Mouse (Mus musculus): Measurements from ENCODE around the gene Lrriq3.

Gene Lrriq3

DNA sequence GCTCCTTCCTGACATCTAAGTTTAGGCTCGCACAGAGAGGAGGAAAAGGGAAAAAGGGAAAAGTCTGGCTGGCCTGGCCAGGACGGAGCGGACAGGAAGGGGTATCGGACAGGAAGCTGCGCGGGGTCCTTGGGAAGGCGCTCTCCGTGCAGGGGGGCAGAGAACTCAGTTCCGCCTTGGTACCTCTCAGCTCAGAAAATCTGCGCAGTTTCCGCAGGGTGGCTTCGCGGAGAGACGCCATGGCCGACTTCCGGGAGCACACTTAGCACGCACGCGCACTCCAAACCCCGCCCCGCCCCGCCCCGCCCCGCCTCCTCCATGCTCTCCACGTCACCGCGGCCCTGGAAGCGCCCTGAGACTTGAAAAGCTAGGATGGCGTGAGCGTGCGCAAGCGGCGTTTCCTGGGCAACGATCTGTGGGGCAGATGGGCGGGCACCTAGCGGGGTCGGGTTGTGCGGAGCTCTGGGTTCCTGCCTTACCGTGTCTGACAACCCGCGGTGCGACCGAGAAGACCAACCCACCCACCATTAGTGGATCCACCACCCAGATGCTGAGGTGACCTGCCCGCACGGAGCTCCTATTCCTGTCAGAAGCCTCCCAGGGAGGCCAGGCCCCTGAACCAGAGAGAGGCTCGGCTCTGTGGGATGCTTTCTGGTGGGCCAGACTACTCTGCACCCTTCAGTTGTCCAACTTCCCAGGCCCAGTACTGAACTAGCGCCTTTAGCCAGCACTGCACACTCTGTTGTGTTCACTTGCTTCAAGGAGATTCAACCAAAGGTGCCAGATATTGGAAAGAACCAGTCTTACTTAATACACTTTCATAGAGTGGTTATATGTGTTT is at the start of gene Lrriq3, which contains the start of gene Fpgt:
Gene Lrriq3 (plus strand): TSS at position 319 of the 841 bp plus-strand sequence.
Gene Fpgt (minus strand): TSS at position 288 of the 841 bp plus-strand sequence.
- peak; percentile 94 to 96 for DNase-seq

DNA sequence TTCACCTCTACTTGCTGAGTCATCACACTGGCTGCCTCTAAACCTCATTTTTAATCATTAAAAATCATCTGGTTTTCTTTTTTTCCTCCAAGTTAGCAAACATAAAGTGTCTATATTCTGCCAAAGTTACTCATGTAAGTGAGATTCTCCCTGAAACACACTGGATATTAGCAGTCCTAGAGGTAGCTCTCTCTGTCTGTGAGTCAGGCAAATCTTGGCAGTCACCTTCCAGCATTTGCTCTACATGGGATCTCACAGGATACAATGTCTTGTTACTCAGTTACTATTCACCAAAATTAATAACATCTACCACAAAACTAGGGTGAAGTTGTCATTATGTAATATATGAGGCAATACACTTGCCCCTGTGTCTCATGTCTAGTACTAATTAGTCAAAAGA is 41.2 kb upstream of the Lrriq3 start:
- no peak for DNase-seq

DNA sequence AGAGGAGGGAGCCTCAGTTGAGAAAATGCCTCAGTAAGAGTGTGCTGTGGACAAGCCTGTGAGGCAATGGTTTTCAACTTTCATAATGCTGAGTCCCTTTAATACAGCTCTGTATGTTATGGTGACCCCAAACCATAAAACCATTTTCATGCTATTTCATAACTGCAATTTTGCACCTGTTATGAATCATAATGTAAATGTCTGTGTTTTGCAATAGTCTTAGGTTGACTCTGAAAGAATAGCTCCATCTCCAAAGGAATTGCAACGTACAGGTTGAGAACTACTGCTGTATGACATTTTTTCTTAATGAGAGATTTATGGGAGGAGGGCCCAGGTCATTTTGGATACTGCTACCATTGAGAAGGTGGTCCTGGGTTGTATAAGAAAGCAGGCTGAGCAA is 40.0 kb upstream of the Lrriq3 start:
- no peak for DNase-seq

DNA sequence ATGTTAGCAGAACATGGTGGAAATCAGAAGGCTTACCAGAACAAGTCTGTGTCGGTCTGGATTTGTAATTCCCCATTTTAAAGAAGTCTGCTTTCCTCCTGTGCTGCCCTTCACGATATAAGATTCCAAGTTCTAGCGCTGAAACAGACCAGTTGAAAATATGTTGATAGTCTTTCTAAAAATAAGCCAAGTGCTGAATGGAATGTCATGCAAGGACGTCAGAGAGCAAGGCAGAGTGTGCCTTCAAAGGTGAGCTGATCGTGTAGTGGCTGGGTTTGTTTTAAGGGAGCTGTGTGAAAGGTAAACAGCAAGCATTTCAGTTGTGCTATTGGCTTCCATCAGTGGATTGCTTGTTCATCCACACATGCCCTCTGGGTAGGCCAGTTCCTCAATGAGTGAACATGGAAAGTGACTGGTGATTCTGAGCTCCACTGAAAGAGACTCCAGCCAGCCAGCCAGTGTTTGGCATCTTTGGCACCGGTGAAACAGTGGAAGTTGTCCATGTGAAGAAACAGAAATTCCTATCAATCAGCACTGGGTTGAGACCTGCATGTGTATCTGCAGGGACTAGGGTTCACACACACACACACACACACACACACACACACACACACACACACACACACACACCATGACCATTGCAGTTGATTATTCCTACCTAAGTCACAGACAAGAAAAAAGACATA is 37.9 kb upstream of the Lrriq3 start, which contains the start of gene Tnni3k:
Gene Tnni3k (minus strand): TSS at position 177 of the 686 bp plus-strand sequence.
- no peak for DNase-seq

DNA sequence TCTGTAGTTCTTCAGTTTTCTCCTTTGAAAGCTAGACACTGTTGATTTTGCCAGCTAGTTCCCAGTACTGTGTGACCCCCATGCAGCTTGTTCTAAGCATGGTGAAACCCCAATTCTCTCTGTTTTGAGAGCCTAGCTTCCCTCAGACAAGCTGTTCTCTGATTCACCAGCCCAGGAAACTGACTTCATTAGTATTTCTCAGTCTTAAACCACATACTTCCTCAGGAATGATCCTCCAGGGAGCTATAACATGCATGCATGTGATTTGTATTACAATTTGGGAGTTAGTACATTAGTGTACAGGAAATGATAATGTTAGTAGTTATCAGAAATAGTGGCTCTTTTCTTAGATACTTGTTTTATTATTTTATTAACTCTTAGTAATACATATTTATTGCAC is 36.6 kb upstream of the Lrriq3 start:
- no peak for DNase-seq

DNA sequence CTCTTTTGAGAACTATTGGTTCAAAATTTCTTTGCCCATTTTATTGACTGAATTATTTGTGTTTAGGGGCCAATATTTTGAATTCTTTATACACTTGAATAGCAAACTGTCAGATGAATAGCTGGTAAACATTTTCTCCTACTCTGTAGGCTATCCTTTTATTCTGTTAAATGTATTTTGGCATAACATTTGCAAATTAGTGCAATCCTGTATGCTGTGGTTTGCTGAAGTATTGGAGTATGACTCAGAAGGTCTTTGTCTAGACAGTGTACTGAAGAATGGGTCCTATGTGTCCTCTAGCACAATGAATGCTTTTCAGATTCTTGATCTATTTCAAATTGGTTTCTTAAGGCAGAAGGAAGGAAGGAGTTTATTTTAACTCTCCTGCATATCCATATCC is 35.7 kb upstream of the Lrriq3 start:
- DNase-seq = no peak

DNA sequence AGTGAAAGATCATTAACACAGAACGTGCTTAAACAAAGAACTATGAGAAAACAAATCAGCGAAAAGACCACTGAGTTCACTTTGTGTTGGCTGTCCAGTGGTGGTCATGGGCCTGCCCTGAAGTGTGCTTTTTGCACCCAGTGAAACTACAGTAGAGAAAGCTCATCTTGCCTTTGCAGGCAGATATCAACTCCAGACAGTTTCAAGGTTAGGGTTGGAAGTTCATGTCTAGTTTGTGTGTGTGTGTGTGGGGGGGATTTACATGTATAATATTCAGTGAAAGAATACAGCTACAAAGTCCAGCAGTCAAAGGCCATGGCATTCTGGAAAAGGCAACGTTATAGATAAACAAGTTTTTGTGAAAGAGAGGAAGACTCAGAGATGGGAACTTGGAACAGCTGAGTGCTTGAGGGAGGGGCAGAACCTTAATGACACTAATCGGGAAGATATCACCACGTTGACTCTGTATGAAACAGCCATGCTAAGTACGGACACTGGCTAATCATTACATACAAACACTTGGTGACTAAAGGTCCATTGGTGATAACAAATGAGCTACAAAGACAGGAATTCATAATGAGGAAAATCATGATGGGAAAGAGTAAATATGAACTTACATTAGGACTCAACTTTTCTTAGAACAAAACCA is 34.3 kb upstream of the Lrriq3 start:
- no peak for DNase-seq

DNA sequence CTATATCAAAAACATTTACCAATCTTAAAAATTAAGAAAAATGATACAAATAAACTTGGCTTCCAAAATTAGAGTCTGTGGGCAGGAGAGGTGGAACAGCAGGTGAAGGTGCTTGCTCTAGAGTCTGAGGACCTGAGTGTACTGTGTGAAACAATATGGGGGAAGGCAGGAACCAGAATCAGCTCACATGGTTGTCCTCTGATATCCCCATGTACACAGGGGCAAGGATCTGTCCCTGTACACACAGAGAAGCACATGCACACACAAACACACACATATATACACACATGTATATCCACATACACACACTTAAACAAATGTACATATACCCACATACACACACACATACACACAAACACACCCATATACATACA is 33.8 kb upstream of the Lrriq3 start:
- no peak for DNase-seq

DNA sequence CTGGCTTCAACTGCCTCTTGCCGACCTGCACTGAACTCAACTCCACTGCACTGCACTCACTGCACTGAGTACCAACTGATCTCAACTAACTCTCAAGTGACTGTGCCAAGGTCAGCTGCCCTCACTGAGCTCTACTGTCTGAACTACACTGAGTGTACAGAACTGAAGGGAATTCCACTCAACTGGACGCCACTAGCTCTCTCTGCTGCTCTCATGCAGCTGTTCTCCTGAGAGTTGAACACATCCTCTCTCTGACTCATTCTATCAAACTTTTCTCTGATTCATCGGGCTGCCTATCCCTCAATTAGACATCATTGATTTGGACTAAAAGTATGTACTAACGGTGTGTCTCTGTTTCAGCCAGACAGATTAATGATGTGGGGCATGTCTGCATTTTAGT is 15.3 kb upstream of the Lrriq3 start:
- DNase-seq = no peak

DNA sequence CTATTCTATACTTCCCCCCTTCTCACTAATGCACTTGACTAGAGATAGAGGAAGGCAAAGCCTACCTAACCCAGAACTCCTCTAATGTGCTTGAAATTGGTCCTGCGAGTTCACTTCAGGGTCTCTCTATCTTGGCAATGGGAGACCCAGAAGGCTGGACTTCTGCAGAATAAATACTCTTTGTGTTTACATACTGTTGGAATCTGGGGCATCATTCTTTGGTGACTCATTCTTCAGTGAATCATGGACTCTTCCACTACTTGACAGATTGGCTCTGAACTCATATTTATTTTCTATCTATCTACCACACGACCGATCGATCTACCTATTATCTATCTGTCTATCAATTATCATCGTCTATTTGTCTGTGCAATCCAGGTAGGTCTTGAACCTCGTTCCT is 1.2 kb upstream of the Lrriq3 start:
- DNase-seq = no peak

DNA sequence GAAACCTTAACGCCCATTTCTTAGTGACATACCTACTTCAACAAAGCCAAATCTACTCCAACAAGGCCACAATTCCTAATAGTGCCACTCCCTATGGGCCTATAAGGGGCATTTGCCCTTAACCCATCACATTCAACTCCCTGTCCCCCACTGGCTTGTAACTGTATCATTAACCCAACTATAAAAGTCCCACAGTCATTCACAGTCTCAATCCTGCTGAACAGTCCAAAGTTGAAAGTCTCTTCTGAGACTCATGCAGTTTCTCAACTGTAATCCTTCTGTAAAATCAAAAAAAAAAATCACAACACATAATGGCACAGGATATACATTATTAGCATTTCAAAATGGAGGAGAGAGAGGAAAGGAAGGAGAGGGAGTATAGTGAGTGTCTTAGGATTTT is 6.0 kb downstream of the Lrriq3 start:
- no peak for DNase-seq

DNA sequence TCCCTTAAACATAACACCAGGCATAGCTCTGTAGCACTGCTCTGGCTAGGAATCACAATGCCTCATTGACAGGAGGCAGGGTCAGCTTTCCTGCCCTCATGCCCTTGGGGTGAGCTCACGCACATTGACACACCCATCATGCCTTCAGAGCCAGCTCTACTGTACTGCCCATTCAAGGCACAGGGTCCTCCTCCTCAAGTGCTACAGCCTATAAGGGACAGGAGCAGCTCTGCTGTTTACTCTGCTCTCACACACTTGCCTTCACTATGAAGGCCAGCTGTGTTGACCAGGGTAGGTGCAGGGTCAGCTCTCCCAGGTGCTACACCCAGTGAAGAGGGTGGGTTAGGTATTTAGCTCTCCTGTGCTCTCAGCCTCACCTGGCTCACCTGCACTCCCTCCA is 12.7 kb downstream of the Lrriq3 start:
- no peak for DNase-seq

DNA sequence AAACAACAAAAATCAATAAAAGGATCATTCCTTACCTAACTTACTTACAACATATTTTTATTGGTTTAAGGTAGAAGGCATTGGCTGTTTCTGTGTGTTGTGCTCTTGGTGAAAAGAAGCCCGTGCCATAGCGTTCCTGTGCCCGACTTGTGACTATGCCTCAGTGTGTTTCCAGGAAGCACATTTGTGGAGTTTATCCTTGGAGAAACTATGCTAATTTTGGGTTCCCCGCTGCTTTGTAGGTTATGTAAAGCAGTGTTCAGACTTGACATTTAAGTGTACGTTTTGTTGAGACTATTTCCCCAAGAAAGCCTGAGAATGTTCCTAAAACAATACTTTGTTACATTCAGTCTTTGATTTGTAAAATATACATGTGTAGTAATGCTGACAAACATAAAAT is 44.5 kb downstream of the Lrriq3 start:
- no peak for DNase-seq

DNA sequence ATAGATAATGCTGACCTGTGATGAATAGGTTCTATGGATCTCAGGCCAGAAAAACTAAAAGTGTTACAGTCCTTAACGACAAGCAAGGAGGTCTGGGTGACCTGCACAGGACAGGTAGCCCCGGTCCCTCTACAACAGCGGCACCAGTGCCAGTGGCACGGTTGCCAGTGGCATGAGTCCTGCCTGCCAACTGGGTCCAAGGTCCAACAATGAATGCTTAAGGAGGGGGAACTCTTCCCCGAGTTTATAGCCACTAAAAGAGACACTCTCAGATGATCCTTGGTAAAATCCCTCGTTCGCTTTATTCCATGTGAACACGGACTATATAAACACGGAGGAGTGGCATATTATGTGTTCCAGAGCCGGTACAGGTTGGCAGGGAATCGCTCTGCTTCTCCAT is 47.8 kb downstream of the Lrriq3 start:
- DNase-seq = no peak

DNA sequence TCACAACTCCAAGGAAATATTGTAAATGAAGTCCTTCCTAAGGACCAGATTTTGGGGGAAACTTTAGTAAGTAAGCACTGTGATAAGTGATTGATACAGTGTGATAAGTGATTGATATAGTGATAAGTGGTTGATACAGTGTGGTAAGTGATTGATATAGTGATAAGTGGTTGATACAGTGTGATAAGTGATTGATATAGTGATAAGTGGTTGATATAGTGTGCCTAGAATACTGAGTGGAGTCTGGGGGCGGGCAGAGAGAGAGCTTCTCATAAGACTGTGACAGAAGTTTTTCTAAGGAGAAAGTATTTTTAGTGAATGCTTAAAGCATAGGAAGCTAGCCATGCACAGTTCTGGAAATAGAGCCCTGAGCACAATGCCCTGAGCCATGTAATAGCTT is 51.1 kb downstream of the Lrriq3 start:
- no peak for DNase-seq

DNA sequence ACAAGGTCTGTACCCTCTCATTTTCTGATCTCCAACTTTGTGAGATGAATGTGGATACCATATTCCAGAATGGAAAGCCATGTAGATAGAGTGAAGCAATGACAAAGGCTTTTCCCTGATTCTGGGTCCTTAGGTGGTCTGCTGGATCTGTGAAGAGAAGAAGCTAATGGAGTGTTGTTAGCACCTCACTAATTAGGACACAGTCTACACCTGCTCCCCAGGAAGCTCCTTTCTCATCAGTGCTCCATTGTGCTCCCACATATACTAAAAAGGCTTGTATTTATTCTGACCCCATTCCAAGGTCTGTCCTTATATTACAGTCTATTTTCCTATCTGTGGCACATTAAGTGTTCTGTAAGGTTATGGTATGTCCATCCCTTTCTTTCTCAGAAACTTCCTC is 68.6 kb downstream of the Lrriq3 start:
- DNase-seq = no peak

DNA sequence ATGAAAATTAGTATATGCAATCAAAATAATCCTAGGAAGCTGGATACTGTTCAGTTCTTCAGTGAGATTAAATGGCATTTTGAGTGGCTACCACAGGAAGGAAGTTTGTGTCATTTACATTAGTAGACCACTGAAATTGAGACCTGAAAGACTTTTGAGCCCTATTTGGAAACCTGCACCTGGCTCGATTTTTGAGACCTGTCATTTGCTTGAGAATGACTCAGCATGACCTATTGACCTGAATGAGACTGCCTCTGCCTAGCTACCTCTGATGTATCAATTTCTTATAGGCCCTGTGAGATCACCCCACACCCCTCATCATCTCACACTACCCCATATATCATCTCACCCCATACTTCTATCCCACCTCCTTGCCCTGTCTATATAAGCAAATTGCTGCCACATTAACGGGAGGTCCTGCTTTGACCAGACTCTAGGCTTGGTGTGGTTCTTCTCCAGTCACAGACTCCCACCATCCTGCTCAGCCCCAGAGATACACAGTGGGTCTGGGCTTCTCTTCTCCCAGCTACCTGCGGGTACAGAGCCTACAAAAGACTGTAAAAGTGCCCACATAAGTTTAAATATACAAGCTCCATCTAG is 87.2 kb downstream of the Lrriq3 start:
- DNase-seq = no peak

DNA sequence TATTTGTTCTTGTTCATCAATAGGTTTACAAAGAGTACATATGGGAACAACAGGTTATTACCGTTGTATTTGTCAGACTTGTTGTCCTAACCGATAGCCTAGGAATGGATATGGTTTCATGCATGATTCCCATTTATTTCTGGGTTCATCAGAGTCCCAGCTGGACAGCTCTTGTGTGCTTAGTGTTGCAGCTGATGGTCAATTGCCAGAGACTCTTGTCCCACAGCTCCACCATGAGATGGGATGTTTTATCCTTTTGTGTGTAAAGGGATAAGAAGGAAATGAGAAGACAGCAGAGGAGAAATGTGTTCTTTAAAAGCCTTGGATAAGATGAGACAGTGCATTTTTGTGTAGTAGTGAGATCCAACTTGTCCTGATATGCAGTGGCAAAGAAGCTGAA is 93.2 kb downstream of the Lrriq3 start:
- DNase-seq = no peak

DNA sequence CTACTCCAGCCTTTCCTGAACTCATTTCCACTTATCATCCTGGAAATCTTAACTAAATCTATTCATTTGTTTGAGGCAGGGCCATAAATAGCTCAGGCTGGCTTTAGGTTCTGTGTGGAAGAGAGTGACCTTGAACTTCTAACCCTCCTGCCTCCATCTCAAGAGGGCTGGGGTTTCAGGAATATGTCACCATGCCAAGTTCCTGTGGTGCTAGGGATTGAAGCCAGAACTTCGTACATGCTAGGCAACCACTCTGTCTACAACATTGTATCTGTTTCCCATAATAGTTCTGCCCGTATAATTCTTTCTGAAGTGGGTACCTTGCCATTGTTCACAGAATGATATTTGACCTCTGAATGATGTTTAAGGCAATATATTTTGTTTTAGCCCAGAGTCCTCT is 95.6 kb downstream of the Lrriq3 start:
- DNase-seq = peak; percentile 13 to 17

DNA sequence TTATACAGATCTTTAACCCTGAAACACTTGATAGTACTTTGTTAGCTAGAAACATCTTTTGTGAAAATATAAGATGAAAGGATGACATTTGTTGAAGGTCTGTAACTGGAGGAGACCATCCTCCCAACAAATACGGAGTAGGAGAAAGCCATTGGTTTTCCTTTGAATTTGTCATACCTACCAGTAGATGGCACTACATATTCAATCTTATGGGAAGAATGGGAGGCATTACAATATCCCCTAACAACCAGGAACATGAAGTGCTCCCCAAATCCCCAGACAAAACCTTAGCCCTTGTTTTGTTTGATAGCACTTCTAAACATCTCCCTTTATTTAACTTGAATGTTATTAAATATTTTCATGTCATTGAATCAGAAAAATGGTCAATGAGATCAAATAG is 141.7 kb downstream of the Lrriq3 start:
- DNase-seq = peak; percentile 3 to 42

DNA sequence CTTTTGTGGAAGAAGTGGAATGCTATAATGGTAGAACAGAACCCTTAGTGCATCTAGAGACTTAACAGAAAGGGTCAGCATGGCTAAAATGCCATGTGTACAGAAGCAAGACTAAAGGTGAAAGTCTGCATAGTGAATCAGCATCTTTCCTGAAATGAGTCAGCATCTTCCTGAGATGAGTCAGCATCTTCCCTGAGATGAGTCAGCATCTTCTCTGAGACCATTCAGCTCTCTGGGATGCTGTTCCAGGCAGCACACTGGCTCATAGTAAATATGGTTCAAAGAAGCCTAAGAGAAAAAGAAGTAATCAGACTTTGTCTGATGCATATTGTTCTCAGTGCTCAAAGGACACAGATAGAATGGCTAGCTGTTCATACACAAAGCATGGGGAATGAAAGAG is 142.3 kb downstream of the Lrriq3 start:
- peak in 1 of 2 experiments; percentile 4 for DNase-seq
